Mouse (Mus musculus) lung, postnatal 36 days (tissue): Measurements from ENCODE around the gene Adamts9.

Source experiments
- DNase-seq: peaks from one replicate; pipeline ENCODE4 v3.0.0; 2022; ENCODE audit warnings: mixed read lengths

Gene Adamts9

GRCm38 (mm10) chr6:92943057-92943781, at the start of gene Adamts9:
TSS of gene Adamts9 (minus strand) at chr6:92943492.
- peak; percentile 95 for DNase-seq

GRCm38 (mm10) chr6:92991616-92992015, 48.3 kb upstream of the Adamts9 start:
- DNase-seq = no peak

- no peak for DNase-seq
These were observed 45.3 kb upstream of the Adamts9 start for GRCm38 (mm10) chr6:92988620-92988998.

DNA sequence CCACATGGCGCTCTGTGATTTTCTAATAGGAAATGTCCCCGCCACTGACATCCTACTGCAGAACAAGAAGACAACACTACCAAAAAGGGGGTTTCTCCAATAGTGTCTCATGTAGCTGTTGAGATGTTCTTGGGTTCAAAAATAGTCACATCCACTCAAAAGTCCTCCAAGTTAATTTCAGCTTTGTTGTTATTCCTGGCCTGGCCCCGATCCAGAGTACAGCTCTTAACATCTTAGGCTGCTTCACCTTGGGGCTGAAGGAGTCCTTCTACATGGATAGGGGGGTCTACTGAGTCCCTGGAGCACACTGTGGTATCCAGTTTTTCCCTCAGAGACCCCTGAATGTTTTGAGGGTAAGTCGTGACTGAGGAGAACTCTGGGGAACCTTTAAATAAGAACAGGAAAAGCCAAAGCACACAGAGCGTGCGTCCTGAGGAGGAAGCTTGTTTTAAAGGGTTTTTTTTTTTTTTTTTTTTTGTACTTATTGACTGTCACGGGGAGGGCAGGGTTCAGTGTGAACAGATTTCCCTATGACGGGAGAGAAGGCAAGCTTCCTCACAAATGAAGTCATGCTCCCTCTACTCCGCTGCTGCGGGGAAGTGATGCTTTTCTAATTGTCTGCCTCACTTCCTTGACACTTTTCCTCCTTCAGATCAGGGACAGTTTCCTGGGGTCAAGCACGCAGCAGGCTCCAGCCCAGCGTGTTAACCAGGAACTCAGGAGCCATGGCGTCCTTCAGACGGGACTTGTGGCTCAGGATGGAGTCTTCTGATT, 44.7 kb upstream of the Adamts9 start:
- DNase-seq = peak; percentile 48

GRCm38 (mm10) chr6:92987366-92987765, 44.1 kb upstream of the Adamts9 start:
- no peak for DNase-seq

GRCm38 (mm10) chr6:92983421-92983820, 40.1 kb upstream of the Adamts9 start:
- DNase-seq = peak; percentile 61

DNA sequence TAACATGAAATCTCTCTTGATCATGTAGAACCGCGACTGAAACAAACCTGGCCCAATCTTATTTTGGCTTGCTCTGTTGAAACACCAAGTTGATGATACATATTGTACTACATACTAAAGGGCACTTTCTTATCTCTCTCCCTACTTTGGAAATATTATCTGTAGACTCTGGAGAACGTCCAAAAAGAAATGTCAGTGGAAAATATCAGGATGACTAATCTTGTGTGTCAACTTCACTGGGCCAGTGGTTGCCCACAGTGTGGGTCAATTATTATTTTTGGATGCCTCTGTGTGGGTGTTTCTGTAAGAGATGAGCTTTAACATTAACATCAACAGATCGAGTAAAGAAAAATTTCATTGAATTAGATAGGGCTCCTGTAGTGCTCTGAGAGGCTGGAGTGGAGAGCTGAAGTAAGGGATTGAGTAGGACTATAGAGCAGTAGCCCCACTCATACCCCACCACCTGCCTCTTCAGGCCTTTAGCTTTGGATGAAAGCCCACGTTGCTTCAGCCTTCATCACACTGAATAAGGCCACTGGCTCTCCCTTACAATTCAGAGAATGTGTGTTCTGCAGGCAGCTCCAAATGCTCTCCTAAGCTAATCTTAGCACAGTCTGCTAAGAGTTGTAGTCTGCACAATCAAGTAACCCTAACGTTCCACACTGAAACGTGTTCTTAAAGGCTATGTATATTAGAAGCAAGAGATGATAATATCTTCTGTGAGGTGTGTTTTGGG, 38.3 kb upstream of the Adamts9 start:
- DNase-seq = no peak

- no peak for DNase-seq
These were observed 30.0 kb upstream of the Adamts9 start for GRCm38 (mm10) chr6:92973340-92973739.

DNA sequence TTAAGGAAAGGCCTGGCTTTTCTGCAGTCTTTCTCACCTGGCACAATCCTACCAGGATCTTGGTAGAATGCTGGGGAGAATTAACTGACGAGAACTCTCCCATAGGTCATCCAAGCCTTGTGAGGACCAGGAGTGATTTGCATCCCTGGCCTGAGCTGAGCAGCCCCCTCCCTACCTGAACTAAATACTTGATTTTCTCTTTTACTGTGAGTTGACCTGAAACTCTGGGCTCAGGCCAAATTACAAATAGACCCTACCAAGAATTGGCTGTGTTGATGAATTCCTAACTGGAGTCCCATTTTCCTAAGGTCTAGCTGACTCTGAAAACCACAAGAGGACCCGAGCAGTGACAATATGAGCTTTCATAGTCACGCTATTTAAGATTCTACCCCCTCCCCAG, 25.4 kb upstream of the Adamts9 start:
- no peak for DNase-seq

- DNase-seq = peak; percentile 71
These were observed 24.9 kb upstream of the Adamts9 start for GRCm38 (mm10) chr6:92968216-92968615.

GRCm38 (mm10) chr6:92962966-92963365, 19.7 kb upstream of the Adamts9 start:
- DNase-seq = peak; percentile 47

DNA sequence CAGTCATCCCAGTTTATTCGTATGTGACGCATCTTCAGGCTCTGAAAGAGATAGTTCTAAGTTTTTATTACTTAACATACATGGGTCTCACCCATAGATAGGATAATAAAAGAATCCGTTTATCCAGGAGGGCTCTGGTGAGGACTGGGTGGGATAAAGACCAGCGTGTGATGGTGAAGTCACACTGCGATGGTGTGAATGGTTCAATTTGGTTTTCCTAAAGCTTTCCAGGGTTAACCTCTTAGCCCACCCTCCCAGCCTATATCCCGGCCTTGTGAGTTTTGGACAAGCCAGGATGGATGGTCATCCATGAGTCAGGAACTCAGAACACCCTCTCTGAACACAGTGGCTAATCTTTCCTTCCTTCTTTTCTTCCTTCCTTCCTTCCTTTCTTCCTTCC, 17.7 kb upstream of the Adamts9 start:
- DNase-seq = no peak

GRCm38 (mm10) chr6:92959416-92959815, 16.1 kb upstream of the Adamts9 start:
- no peak for DNase-seq

GRCm38 (mm10) chr6:92947337-92948042, 4.2 kb upstream of the Adamts9 start:
- DNase-seq = no peak

- peak; percentile 86 for DNase-seq
These were observed 1.4 kb upstream of the Adamts9 start for GRCm38 (mm10) chr6:92944711-92945110.

- peak; percentile 22 for DNase-seq
These were observed 875 bp upstream of the Adamts9 start for GRCm38 (mm10) chr6:92944048-92944685.

- peak; percentile 14 for DNase-seq
These were observed 1.4 kb downstream of the Adamts9 start for GRCm38 (mm10) chr6:92941756-92942420.

DNA sequence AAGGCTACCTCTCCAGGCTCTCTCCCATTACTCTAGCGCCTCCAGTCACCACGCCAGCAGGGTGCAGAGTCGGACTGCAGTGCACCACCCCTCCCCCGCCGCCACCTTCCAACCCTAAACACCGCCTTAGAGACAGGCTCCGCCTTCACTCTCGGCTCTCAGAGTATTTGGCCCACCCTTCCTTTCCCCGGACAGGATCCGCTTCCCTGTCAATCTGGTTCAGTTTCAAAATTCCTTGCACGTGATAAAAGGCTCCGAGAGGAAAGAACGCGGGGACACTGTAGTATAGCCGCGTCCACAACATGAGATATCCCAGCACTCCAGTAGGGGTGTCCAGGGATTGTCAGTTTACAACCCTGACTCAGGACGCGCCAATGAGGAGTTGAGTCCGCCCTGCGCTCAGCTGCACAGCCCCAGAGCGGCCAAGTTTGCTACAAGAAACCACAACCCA, 2.0 kb downstream of the Adamts9 start:
- DNase-seq = peak; percentile 97

DNA sequence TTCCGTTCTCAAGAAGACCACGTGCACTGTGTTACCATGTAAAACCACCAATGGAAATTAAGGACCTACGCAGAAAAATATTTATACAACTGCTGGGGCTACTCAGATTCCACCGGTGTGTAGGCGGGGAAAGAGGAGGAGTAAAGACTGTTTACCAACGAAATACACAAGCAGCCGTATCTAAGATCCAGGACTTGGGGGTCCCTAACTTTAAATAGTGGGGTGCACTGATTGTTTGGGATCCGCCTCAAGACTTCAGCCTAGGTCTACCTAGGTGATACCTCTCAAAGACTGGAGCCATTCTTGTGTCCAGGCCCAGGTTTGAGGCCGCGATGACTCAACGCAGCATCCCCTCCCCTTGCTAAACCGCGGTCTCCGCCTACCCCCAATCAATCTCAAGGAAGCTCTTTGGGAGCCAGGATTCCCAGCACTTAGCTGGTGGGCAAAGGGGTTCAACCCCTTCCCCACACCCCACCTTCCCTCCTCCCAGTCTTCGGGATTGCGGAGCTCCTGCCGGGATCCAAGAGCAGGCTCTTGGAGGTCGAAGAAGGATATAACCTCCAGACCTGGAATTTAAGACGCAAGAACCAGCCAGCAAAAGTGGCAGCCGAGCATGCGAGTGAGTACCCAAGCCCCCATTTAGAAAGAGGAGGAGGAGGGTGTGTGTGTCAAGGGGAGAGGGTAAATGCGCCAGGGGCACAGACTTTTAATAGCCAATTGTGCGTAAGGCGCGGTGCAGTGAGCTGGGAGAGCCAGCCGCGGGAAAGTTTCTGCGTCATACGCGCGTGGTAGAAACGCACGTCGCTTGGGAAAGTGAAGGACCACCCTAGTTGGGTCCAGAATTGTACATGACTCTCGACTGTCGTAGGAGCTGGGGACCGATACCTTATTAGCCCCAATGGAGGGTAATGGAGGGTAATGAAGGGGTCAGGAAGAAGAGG, 2.8 kb downstream of the Adamts9 start:
- peak; percentile 79 for DNase-seq

GRCm38 (mm10) chr6:92928261-92928660, 15.0 kb downstream of the Adamts9 start:
- DNase-seq = no peak

GRCm38 (mm10) chr6:92924536-92924935, 18.8 kb downstream of the Adamts9 start:
- no peak for DNase-seq
